Mouse (Mus musculus) forebrain, embryonic 11.5 days (tissue): ENCODE data around the gene Myo18a. TPM values are rescaled to one million over a fixed set of nuclear protein-coding genes. Genes with fewer than 3 reads are reported as not detected.

Experiments used
- ATAC-seq: fragments of 200-750 bp; cut with Nextera tagmentation; replicated peaks from 2 replicates; pipeline ENCODE4 v1.8.0; 2017; ENCODE audit warnings: moderate TSS enrichment; ENCODE audit not compliant: low FRiP score
- DNase-seq: peaks from one replicate; pipeline ENCODE4 v3.0.0-alpha.2; 2017; ENCODE audit warnings: low spot score
- H3K27ac ChIP-seq: fragments of 300-500 bp; sonication (generic); 2 replicates; pipeline ENCODE4 v1.5.1; 2014; ENCODE audit warnings: low read depth, low read length
- H3K27me3 ChIP-seq: fragments of 300-500 bp; sonication (generic); 2 replicates; pipeline ENCODE4 v1.6.1; 2014; ENCODE audit warnings: mild to moderate bottlenecking, low read length, mixed read lengths; ENCODE audit not compliant: control insufficient read depth, insufficient read depth
- H3K36me3 ChIP-seq: fragments of 300-500 bp; sonication (generic); 2 replicates; pipeline ENCODE4 v1.6.1; 2014; ENCODE audit warnings: mild to moderate bottlenecking, low read length, moderate library complexity, mixed read lengths; ENCODE audit not compliant: control insufficient read depth, insufficient read depth
- H3K4me1 ChIP-seq: fragments of 300-500 bp; sonication (generic); replicated peaks from 2 replicates; pipeline ENCODE4 v1.6.1; 2014; ENCODE audit warnings: low read length, mixed read lengths; ENCODE audit not compliant: control insufficient read depth, insufficient read depth
- H3K4me2 ChIP-seq: fragments of 300-500 bp; sonication (generic); 2 replicates; pipeline ENCODE4 v1.6.1; 2014; ENCODE audit warnings: low read depth, mild to moderate bottlenecking, low read length, moderate library complexity, mixed read lengths; ENCODE audit not compliant: severe bottlenecking
- H3K4me3 ChIP-seq: fragments of 300-500 bp; sonication (generic); 2 replicates; pipeline ENCODE4 v1.5.1; 2014; ENCODE audit warnings: low read depth, low read length
- H3K9ac ChIP-seq: fragments of 300-500 bp; sonication (generic); 2 replicates; pipeline ENCODE4 v1.6.1; 2014; ENCODE audit warnings: low read length
- H3K9me3 ChIP-seq: fragments of 300-500 bp; sonication (generic); 2 replicates; pipeline ENCODE4 v1.6.1; 2016; ENCODE audit warnings: low read length, mixed read lengths; ENCODE audit not compliant: control insufficient read depth
- WGBS: fragments of 180-500 bp; shearing (Covaris S2); extraction: QIAGEN DNeasy Blood & Tissue Kit; methylation state at CpG from one replicate; pipeline ENCODE4 v1.1.7; 2014; 5-methylcytosine and 5-hydroxymethylcytosine counted together
- polyA plus RNA-seq: library from polyadenylated mRNA; unstranded; fragments of >200 nt; fragmentation: Nextera tagmentation; extraction: Ambion mirVana; gene quantifications from 2 replicates; pipeline ENCODE4 v1.2.1, GENCODE M21; 2014

The Myo18a gene
- polyA plus RNA-seq, 1 experiment from 2014 or later = 31.4 TPM

- Histone ChIP-seq H3K27ac (no peak overlapping the region), H3K4me1 (no peaks in the 10 kb centered on the region), H3K4me3 (no peak overlapping the region), H3K9ac (no peak overlapping the region), H3K9me3 (no peaks in the 10 kb centered on the region), H3K36me3 (no peaks in the 10 kb centered on the region; the same call in 1 of the 2 replicates), H3K27me3 (no peaks in the 10 kb centered on the region), H3K4me2 (no peak overlapping the region)
- DNase-seq (no peak), ATAC-seq (no peak)
- WGBS = 90% methylated on average over 17 of the region's 17 CpGs
These were observed 14.9 kb downstream of the Myo18a start for GRCm38 (mm10) chr11:77777937-77778336.

- no peaks in the 10 kb centered on the region for H3K9me3 ChIP-seq
- 73% methylated on average over 1 of the region's 1 CpGs for WGBS
- no peak overlapping the region for H3K4me3 ChIP-seq
- H3K27me3 ChIP-seq = no peaks in the 10 kb centered on the region
- DNase-seq (no peak), ATAC-seq (no peak)
- H3K4me2 ChIP-seq = no peak overlapping the region
- no peak overlapping the region for H3K27ac ChIP-seq
- H3K36me3 ChIP-seq = no peaks in the 10 kb centered on the region; the same call in 1 of the 2 replicates
- no peak overlapping the region for H3K9ac ChIP-seq
- no peaks in the 10 kb centered on the region for H3K4me1 ChIP-seq
These were observed 16.2 kb downstream of the Myo18a start for GRCm38 (mm10) chr11:77779240-77779639.

- ATAC-seq (no peak), DNase-seq (no peak)
- Histone ChIP-seq H3K9ac (no peak overlapping the region), H3K4me1 (peaks cover 6% of the 10 kb centered on the region; the same call in 1 of the 2 replicates), H3K9me3 (no peaks in the 10 kb centered on the region), H3K4me3 (no peak overlapping the region), H3K27ac (no peak overlapping the region), H3K36me3 (no peaks in the 10 kb centered on the region; the same call in 1 of the 2 replicates), H3K4me2 (no peak overlapping the region), H3K27me3 (no peaks in the 10 kb centered on the region)
- 90% methylated on average over 7 of the region's 7 CpGs for WGBS
These were observed 18.0 kb downstream of the Myo18a start for GRCm38 (mm10) chr11:77781088-77781487.

- no peak overlapping the region for H3K4me2 ChIP-seq
- H3K9me3 ChIP-seq = no peaks in the 10 kb centered on the region
- no peak for DNase-seq
- WGBS = 87% methylated on average over 7 of the region's 7 CpGs
- no peak overlapping the region for H3K4me3 ChIP-seq
- H3K9ac ChIP-seq = no peak overlapping the region
- ATAC-seq = no peak
- no peak overlapping the region for H3K27ac ChIP-seq
- H3K4me1 ChIP-seq = peaks cover 6% of the 10 kb centered on the region; the same call in 1 of the 2 replicates
- no peaks in the 10 kb centered on the region; the same call in 1 of the 2 replicates for H3K36me3 ChIP-seq
- no peaks in the 10 kb centered on the region for H3K27me3 ChIP-seq
These were observed 19.2 kb downstream of the Myo18a start for GRCm38 (mm10) chr11:77782104-77782815.

- no peak overlapping the region for H3K4me2 ChIP-seq
- peaks cover 6% of the 10 kb centered on the region; the same call in 1 of the 2 replicates for H3K4me1 ChIP-seq
- no peak overlapping the region for H3K9ac ChIP-seq
These were observed 20.2 kb downstream of the Myo18a start for GRCm38 (mm10) chr11:77783211-77783746.

GRCm38 (mm10) chr11:77783747-77784646, 21.0 kb downstream of the Myo18a start:
- 59% methylated on average over 18 of the region's 18 CpGs for WGBS
- no peak overlapping the region for H3K27ac ChIP-seq
- DNase-seq (peak; percentile 46), ATAC-seq (no peak)
- H3K9ac ChIP-seq = no peak overlapping the region
- no peaks in the 10 kb centered on the region for H3K27me3 ChIP-seq
- no peaks in the 10 kb centered on the region for H3K9me3 ChIP-seq
- H3K36me3 ChIP-seq = no peaks in the 10 kb centered on the region
- H3K4me1 ChIP-seq = peaks cover 6% of the 10 kb centered on the region; the same call in 1 of the 2 replicates
- no peak overlapping the region for H3K4me3 ChIP-seq
- H3K4me2 ChIP-seq = no peak overlapping the region

More at GRCm38 (mm10) chr11:77783211-77783746, 20.2 kb downstream of the Myo18a start:
- H3K27me3 ChIP-seq = no peaks in the 10 kb centered on the region
- H3K27ac ChIP-seq = no peak overlapping the region
- H3K4me3 ChIP-seq = no peak overlapping the region
- DNase-seq (no peak), ATAC-seq (no peak)
- H3K36me3 ChIP-seq = no peaks in the 10 kb centered on the region
- 66% methylated on average over 10 of the region's 10 CpGs for WGBS
- no peaks in the 10 kb centered on the region for H3K9me3 ChIP-seq

- Histone ChIP-seq H3K27me3 (no peaks in the 10 kb centered on the region), H3K36me3 (no peaks in the 10 kb centered on the region), H3K4me3 (no peak overlapping the region), H3K4me1 (peaks cover 6% of the 10 kb centered on the region; the same call in 1 of the 2 replicates), H3K4me2 (no peak overlapping the region), H3K9me3 (no peaks in the 10 kb centered on the region), H3K9ac (no peak overlapping the region), H3K27ac (no peak overlapping the region)
- ATAC-seq (no peak), DNase-seq (peak; percentile 43)
- 82% methylated on average over 9 of the region's 9 CpGs for WGBS
These were observed 21.8 kb downstream of the Myo18a start for GRCm38 (mm10) chr11:77784894-77785293.

GRCm38 (mm10) chr11:77785396-77785767, 22.3 kb downstream of the Myo18a start:
- 25% methylated on average over 5 of the region's 5 CpGs for WGBS
- Histone ChIP-seq H3K36me3 (no peaks in the 10 kb centered on the region), H3K27ac (no peak overlapping the region), H3K27me3 (no peaks in the 10 kb centered on the region), H3K9ac (no peak overlapping the region), H3K4me3 (no peak overlapping the region), H3K9me3 (no peaks in the 10 kb centered on the region), H3K4me2 (no peak overlapping the region), H3K4me1 (peaks cover 6% of the 10 kb centered on the region; the same call in 1 of the 2 replicates)
- DNase-seq (peak; percentile 57), ATAC-seq (no peak)
